Mouse (Mus musculus): ENCODE results near the gene Bcl9. TPM values are rescaled to one million over a fixed set of nuclear protein-coding genes. Genes with fewer than 3 reads are reported as not detected.
A peak's percentile ranks its signal among the peaks of the same experiment; 100 is the strongest.

The Bcl9 gene
- total and polyA plus RNA-seq, 3 experiments, result 14.3 to 22.4 (median 15.3) TPM

DNA sequence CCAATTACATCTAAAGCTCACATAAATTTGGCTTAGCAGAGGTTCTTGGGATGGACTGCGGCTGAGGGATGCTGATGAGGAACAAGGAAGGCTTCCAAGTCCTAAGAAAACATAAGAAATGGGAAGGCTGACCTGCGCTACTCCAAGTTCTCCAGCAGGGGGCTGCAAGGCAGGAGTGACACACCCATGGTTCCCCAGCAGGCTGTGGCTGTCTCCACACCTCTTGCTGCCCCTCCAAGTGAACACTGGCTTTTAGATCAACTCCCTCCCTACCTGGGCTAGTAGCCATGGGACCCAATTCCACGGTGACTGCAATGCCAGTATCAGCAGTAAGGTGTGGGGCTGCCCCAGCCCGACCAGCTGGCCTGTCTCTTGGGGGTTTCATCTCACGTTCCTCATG is 95.8 kb downstream of the Bcl9 start:
- Histone ChIP-seq H3K79me2 (replicated peaks; ENCODE audit: control insufficient read depth, insufficient read depth, low read length) (no peaks in the 10 kb centered on the region), H3K4me3 (no peak overlapping the region), H3K27me3 (ENCODE audit: control insufficient read depth, insufficient read depth, low read length) (no peaks in the 10 kb centered on the region), H3K36me3 (ENCODE audit: control insufficient read depth, insufficient read depth, low read length) (no peaks in the 10 kb centered on the region), H3K4me1 (ENCODE audit: control insufficient read depth, insufficient read depth, low read length) (no peaks in the 10 kb centered on the region), H3K9ac (ENCODE audit: low read depth, low read length) (no peak overlapping the region), H3K27ac (no peak overlapping the region)
- peak; percentile 54 to 62 for DNase-seq
- TF ChIP-seq CTCF (IDR thresholded peaks at IDR 0.05) (peak; percentile 98), POLR2A (IDR thresholded peaks at IDR 0.05; ENCODE audit: insufficient read depth, low read depth, low read length) (no peak)
- intact Hi-C loops (cut with DNase I), result loop anchor here (1.0 kb wide), 2 partner anchors 108 to 136 kb away; no protein-coding TSS in a partner anchor
- WGBS, result 57% methylated on average over 5 of the region's 5 CpGs

GRCm38 (mm10) chr3:97199261-97199660 is 98.5 kb downstream of the Bcl9 start:
- TF ChIP-seq POLR2A (IDR thresholded peaks at IDR 0.05; ENCODE audit: insufficient read depth, low read depth, low read length) (no peak), CTCF (IDR thresholded peaks at IDR 0.05) (no peak), EP300 (IDR thresholded peaks at IDR 0.05; ENCODE audit: insufficient read depth, low read depth, low read length) (no peak)
- 55% methylated on average over 4 of the region's 4 CpGs for WGBS
- intact Hi-C loops (cut with DNase I), result loop anchor here (10.0 kb wide), 1 partner anchor 386 kb away; no protein-coding TSS in a partner anchor
- no peak overlapping the region for H3K9ac ChIP-seq (ENCODE audit: low read depth, low read length)
- H3K36me3 ChIP-seq (ENCODE audit: control insufficient read depth, insufficient read depth, low read length), result no peaks in the 10 kb centered on the region
- no peaks in the 10 kb centered on the region for H3K79me2 ChIP-seq (replicated peaks; ENCODE audit: control insufficient read depth, insufficient read depth, low read length)
- DNase-seq, result no peak
- no peak overlapping the region for H3K4me3 ChIP-seq
- H3K27ac ChIP-seq, result no peak overlapping the region
- no peaks in the 10 kb centered on the region for H3K27me3 ChIP-seq (ENCODE audit: control insufficient read depth, insufficient read depth, low read length)
- no peaks in the 10 kb centered on the region for H3K4me1 ChIP-seq (ENCODE audit: control insufficient read depth, insufficient read depth, low read length)

- no peak for DNase-seq
- intact Hi-C loops (cut with DNase I), result loop anchor here (10.0 kb wide), 1 partner anchor 388 kb away; no protein-coding TSS in a partner anchor
- Histone ChIP-seq H3K27me3 (ENCODE audit: control insufficient read depth, insufficient read depth, low read length) (no peaks in the 10 kb centered on the region), H3K9ac (ENCODE audit: low read depth, low read length) (no peak overlapping the region), H3K4me1 (ENCODE audit: control insufficient read depth, insufficient read depth, low read length) (no peaks in the 10 kb centered on the region), H3K4me3 (no peak overlapping the region), H3K27ac (no peak overlapping the region), H3K36me3 (ENCODE audit: control insufficient read depth, insufficient read depth, low read length) (no peaks in the 10 kb centered on the region), H3K79me2 (replicated peaks; ENCODE audit: control insufficient read depth, insufficient read depth, low read length) (no peaks in the 10 kb centered on the region)
- TF ChIP-seq EP300 (IDR thresholded peaks at IDR 0.05; ENCODE audit: insufficient read depth, low read depth, low read length) (no peak), POLR2A (IDR thresholded peaks at IDR 0.05; ENCODE audit: insufficient read depth, low read depth, low read length) (no peak), CTCF (IDR thresholded peaks at IDR 0.05) (no peak)
- 88% methylated on average over 8 of the region's 8 CpGs for WGBS
Observed at GRCm38 (mm10) chr3:97196571-97196970, 101.1 kb downstream of the Bcl9 start.

DNA sequence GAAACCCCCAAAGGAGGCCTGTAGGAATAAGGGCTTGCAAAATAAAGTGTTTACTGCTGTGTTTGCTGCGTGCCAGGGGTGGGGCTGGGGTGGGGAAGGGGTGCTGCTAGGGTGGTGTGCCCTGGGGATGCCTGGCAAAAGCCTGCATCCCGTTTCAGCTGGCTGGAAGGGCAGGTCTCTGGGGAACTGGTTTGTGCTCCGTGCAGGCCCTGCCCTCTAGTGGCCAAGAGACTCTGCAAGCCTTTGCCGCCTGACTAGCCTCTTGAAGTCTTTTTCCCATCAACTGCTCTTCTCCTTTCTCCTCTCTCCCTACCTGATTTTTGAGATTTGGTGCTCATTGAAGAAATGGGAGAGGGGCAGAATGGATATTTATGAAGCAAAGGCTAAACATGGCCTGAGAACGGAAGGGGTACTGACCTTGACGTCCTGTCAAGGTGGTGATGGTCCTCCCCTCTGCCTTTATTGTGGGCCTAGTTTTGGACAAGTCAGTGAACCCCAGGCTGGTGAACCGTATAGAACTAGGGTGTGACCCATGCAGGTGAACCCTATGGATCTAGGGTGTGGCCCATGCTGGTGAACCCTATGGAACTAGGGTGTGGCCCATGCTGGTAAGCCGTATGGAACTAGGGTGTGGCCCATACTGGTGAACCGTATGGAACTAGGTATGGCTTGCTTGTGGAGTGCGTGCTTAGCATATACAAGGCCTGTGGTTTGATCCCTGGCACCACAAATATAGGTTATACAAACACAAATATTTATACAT is 112.4 kb downstream of the Bcl9 start:
- Histone ChIP-seq H3K36me3 (ENCODE audit: control insufficient read depth, insufficient read depth, low read length) (no peaks in the 10 kb centered on the region), H3K4me3 (no peak overlapping the region), H3K79me2 (replicated peaks; ENCODE audit: control insufficient read depth, insufficient read depth, low read length) (no peaks in the 10 kb centered on the region), H3K9ac (ENCODE audit: low read depth, low read length) (no peak overlapping the region), H3K4me1 (ENCODE audit: control insufficient read depth, insufficient read depth, low read length) (no peaks in the 10 kb centered on the region), H3K27ac (no peak overlapping the region), H3K27me3 (ENCODE audit: control insufficient read depth, insufficient read depth, low read length) (no peaks in the 10 kb centered on the region)
- WGBS, result 34% methylated on average over 10 of the region's 10 CpGs
- peak; percentile 63 to 67 for DNase-seq
- intact Hi-C loops (cut with DNase I), result loop anchor here (1.0 to 5.0 kb wide), 3 partner anchors 107 to 249 kb away; no protein-coding TSS in a partner anchor
- TF ChIP-seq EP300 (IDR thresholded peaks at IDR 0.05; ENCODE audit: insufficient read depth, low read depth, low read length), result peak; percentile 61; the same call in 1 of the 2 replicates
- no peak; the same call in 1 of the 2 replicates for TF ChIP-seq CTCF (IDR thresholded peaks at IDR 0.05)

DNA sequence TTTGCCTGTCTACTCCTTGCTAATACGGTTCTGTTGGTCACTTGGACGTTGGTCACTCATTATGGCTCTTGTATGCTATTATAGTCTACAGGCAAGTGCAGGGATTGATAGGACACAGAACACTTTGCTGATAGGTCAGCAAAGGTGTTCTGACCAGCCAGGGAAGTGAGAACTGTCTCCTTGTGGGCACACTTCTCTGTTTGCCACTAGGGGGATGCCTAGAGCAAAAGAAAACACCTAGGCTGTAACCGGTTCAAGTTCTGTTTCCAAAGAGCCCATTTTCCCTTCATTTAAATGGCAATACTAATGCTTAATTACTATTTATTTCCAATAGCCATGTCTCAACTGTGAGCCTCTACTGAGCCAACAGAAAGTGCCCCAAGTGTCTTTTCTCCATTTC is 113.9 kb downstream of the Bcl9 start:
- 40% methylated on average over 3 of the region's 3 CpGs for WGBS
- DNase-seq, result no peak
- Histone ChIP-seq H3K79me2 (replicated peaks; ENCODE audit: control insufficient read depth, insufficient read depth, low read length) (no peaks in the 10 kb centered on the region), H3K27ac (no peak overlapping the region), H3K36me3 (ENCODE audit: control insufficient read depth, insufficient read depth, low read length) (no peaks in the 10 kb centered on the region), H3K9ac (ENCODE audit: low read depth, low read length) (no peak overlapping the region), H3K27me3 (ENCODE audit: control insufficient read depth, insufficient read depth, low read length) (no peaks in the 10 kb centered on the region), H3K4me1 (ENCODE audit: control insufficient read depth, insufficient read depth, low read length) (no peaks in the 10 kb centered on the region), H3K4me3 (no peak overlapping the region)
- no peak for TF ChIP-seq POLR2A (IDR thresholded peaks at IDR 0.05; ENCODE audit: insufficient read depth, low read depth, low read length)
- TF ChIP-seq EP300 (IDR thresholded peaks at IDR 0.05; ENCODE audit: insufficient read depth, low read depth, low read length), result no peak
- TF ChIP-seq CTCF (IDR thresholded peaks at IDR 0.05), result peak; percentile 67
- intact Hi-C loops (cut with DNase I), result no loop called here

- no peaks in the 10 kb centered on the region for H3K27me3 ChIP-seq (ENCODE audit: control insufficient read depth, insufficient read depth, low read length)
- DNase-seq, result no peak
- H3K27ac ChIP-seq, result no peak overlapping the region
- TF ChIP-seq EP300 (IDR thresholded peaks at IDR 0.05; ENCODE audit: insufficient read depth, low read depth, low read length) (no peak), POLR2A (IDR thresholded peaks at IDR 0.05; ENCODE audit: insufficient read depth, low read depth, low read length) (no peak), CTCF (IDR thresholded peaks at IDR 0.05) (no peak)
- no peak overlapping the region for H3K9ac ChIP-seq (ENCODE audit: low read depth, low read length)
- intact Hi-C loops (cut with DNase I), result no loop called here
- H3K36me3 ChIP-seq (ENCODE audit: control insufficient read depth, insufficient read depth, low read length), result no peaks in the 10 kb centered on the region
- H3K4me1 ChIP-seq (ENCODE audit: control insufficient read depth, insufficient read depth, low read length), result no peaks in the 10 kb centered on the region
- H3K79me2 ChIP-seq (replicated peaks; ENCODE audit: control insufficient read depth, insufficient read depth, low read length), result no peaks in the 10 kb centered on the region
- 38% methylated on average over 6 of the region's 6 CpGs for WGBS
- no peak overlapping the region for H3K4me3 ChIP-seq
Observed at GRCm38 (mm10) chr3:97180527-97180926, 117.2 kb downstream of the Bcl9 start.

All from heart, adult 2 months (tissue).